Mouse (Mus musculus): ENCODE results near the gene Cdkal1.

DNA sequence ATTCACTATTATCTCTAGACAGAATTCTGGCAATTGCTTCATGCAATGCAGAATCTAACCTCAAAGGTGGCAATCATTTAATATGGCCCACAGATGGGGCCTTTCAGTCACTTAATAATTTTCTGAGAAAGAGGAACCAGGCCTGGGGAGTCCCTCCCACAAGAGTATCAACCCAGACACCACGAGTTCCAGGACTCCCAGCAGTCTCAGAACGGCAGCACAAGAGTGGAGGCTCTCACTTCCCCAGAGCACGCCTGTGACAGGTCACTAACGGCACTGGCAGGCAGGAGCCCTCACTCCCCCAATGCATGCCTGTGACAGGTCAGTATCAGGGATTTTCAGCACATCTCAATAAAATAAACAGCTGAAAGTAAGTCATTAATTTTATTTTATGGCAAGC, 424.6 kb downstream of the Cdkal1 start:
- TF ChIP-seq CTCF (conservative IDR thresholded peaks at IDR 0.05; ENCODE audit: low read length) (no peak), POU5F1 (IDR thresholded peaks at IDR 0.05; ENCODE audit: borderline replicate concordance, low read length) (no peak)

Measured in E14TG2a.4 (cell line).